Mouse (Mus musculus) liver (tissue): ENCODE results near the gene Rpusd3.

ENCODE experiments used
- DNase-seq: peaks from one replicate; pipeline ENCODE4 v3.0.0-alpha.2; 2020; ENCODE audit warnings: mixed read lengths

Rpusd3 gene

GRCm38 (mm10) chr6:113384351-113384927 lies 34.7 kb downstream of the Rpusd3 start:
- DNase-seq, result no peak

- DNase-seq, result no peak
Measured at GRCm38 (mm10) chr6:113380480-113380879, 38.7 kb downstream of the Rpusd3 start.

- DNase-seq, result no peak
Measured at GRCm38 (mm10) chr6:113379246-113379645, 39.9 kb downstream of the Rpusd3 start.

- peak; percentile 96 for DNase-seq
Measured at GRCm38 (mm10) chr6:113377496-113378385, 41.4 kb downstream of the Rpusd3 start, which contains the start of the genes Tada3 and Arpc4. TSS of gene Tada3 (minus strand) at chr6:113377883. TSS of gene Arpc4 (plus strand) at chr6:113378115.

GRCm38 (mm10) chr6:113377172-113377495 lies 42.0 kb downstream of the Rpusd3 start:
- no peak for DNase-seq

GRCm38 (mm10) chr6:113373491-113373890 lies 45.6 kb downstream of the Rpusd3 start:
- DNase-seq, result peak; percentile 65

- no peak for DNase-seq
Measured at GRCm38 (mm10) chr6:113370194-113370929, 48.8 kb downstream of the Rpusd3 start.

- DNase-seq, result no peak
Measured at GRCm38 (mm10) chr6:113368577-113368976, 50.6 kb downstream of the Rpusd3 start.

- DNase-seq, result no peak
Measured at GRCm38 (mm10) chr6:113368124-113368523, 51.0 kb downstream of the Rpusd3 start.

GRCm38 (mm10) chr6:113367574-113367973 lies 51.6 kb downstream of the Rpusd3 start:
- DNase-seq, result no peak

- DNase-seq, result no peak
Measured at GRCm38 (mm10) chr6:113366639-113367038, 52.5 kb downstream of the Rpusd3 start.
